Mouse (Mus musculus): ENCODE measurements around the gene Grik5.

GRCm38 (mm10) chr7:25058836-25059235 is 13.3 kb downstream of the Grik5 start:
- TF ChIP-seq CTCF (IDR thresholded peaks at IDR 0.05; ENCODE audit: insufficient read depth, low read length), result no peak
- no peak for TF ChIP-seq POLR2A (IDR thresholded peaks at IDR 0.05; ENCODE audit: borderline replicate concordance, extremely low read depth, low read depth, low read length)

Measured in lung, adult 2 months (tissue).